Mouse (Mus musculus) forebrain, embryonic 10.5 days (tissue): ENCODE results near the gene Ccdc175. TPM values are rescaled to one million over a fixed set of nuclear protein-coding genes. Genes with fewer than 3 reads are reported as not detected.

ENCODE experiments used
- DNase-seq: peaks from one replicate; pipeline ENCODE4 v3.0.0-alpha.2; 2017; ENCODE audit warnings: low spot score; ENCODE audit errors: extremely low spot score
- H3K27ac ChIP-seq: fragments of 300-500 bp; sonication (generic); 2 replicates; pipeline ENCODE4 v1.5.1; 2016; ENCODE audit warnings: mild to moderate bottlenecking
- H3K27me3 ChIP-seq: fragments of 300-500 bp; sonication (generic); 2 replicates; pipeline ENCODE4 v1.6.1; 2016; ENCODE audit warnings: mild to moderate bottlenecking; ENCODE audit not compliant: poor library complexity, severe bottlenecking
- H3K36me3 ChIP-seq: fragments of 300-500 bp; sonication (generic); replicated peaks from 2 replicates; pipeline ENCODE4 v1.6.1; 2016; ENCODE audit warnings: mild to moderate bottlenecking, moderate library complexity
- H3K4me1 ChIP-seq: fragments of 300-500 bp; sonication (generic); 2 replicates; pipeline ENCODE4 v1.6.1; 2016
- H3K4me3 ChIP-seq: fragments of 300-500 bp; sonication (generic); 2 replicates; pipeline ENCODE4 v1.5.1; 2016; ENCODE audit warnings: mild to moderate bottlenecking, moderate library complexity
- H3K9me3 ChIP-seq: fragments of 300-500 bp; sonication (generic); 2 replicates; pipeline ENCODE4 v1.6.1; 2016; ENCODE audit warnings: mild to moderate bottlenecking, moderate library complexity
- WGBS: fragments of 180-500 bp; shearing (Covaris S2); methylation state at CpG from one replicate; pipeline ENCODE4 v1.1.7; 2016; 5-methylcytosine and 5-hydroxymethylcytosine counted together
- polyA plus RNA-seq: library from polyadenylated mRNA; unstranded; fragments of >200 nt; fragmentation: Nextera tagmentation; extraction: Ambion mirVana; gene quantifications from 2 replicates; pipeline ENCODE4 v1.2.1, GENCODE M21; 2016

Gene Ccdc175
- polyA plus RNA-seq, 1 experiment from 2014 or later: not detected

DNA sequence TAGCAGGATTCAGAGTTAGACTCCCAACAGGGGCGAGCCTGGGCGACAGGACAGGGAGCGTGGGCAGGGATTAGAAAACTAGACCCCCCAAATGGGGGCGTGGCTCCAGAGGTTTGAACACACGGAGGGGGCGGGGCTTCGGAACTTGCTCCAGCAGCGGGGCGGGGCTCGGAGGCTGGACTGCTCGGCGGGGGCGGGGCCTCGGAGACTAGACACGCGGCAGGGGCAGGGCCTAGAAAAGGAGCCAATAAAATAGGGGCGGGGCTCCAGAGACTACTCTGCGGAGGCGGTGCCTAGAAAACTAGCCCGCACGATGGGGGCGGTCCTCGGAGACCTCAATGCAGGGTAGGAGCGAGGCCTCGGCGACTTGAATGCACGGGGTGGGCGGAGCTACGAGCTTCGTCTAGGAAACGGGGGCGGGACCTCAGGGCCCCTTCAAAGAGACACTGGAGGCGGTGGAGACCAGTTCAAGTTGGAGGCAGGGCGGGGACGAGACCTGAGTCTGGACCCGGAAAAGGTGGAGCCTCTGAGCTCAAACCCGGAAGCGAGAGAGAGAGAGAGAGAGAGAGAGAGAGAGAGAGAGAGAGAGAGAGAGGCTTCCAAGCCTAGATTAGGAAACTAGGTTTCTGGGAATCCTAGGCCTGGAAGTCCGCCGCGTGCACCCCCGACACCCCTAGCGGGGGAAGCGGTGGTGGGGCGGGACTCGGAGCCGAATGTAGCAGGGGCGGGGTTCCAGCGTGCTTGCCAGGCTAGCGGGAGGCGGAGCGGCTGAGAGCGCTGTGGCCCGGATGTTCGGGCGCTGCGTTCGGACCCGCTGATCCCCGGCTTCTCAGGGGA, 99.3 kb downstream of the Ccdc175 start, which contains the start of the genes L3hypdh and Jkamp:
TSS of gene L3hypdh (minus strand) at position 111 of the 837 bp plus-strand sequence.
TSS of gene Jkamp (plus strand) at position 261 of the 837 bp plus-strand sequence.
- H3K36me3 ChIP-seq: peaks cover 10% of the 10 kb centered on the region
- WGBS: under 1% methylated on average over 60 of the region's 60 CpGs
- H3K9me3 ChIP-seq: no peaks in the 10 kb centered on the region
- peak within 1 kb of the TSS; percentile 95 for H3K27ac ChIP-seq
- peak within 1 kb of the TSS; percentile 74 for H3K4me3 ChIP-seq
- H3K4me1 ChIP-seq: peaks cover 41% of the 10 kb centered on the region
- DNase-seq: peak; percentile 100
- H3K27me3 ChIP-seq: no peaks in the 10 kb centered on the region

DNA sequence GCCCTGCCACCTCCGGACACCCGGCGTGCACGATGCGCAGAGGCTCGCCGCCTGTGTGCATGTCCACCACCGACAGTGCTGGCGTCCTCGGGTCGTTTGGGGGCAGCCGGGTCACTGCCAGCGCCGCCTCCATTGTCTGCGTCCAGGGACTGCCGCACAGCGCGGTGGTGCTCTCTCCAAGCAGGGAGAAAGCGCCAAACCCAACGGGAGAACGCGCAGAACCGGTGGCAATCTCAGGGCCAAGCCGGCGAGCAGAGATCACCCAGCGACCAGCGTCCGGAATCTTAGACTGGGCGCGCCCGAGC, 99.9 kb downstream of the Ccdc175 start:
- 0% methylated on average over 31 of the region's 31 CpGs for WGBS
- H3K36me3 ChIP-seq: peaks cover 4% of the 10 kb centered on the region; the same call in 1 of the 2 replicates
- no peak for DNase-seq
- H3K4me1 ChIP-seq: peaks cover 41% of the 10 kb centered on the region
- H3K9me3 ChIP-seq: no peaks in the 10 kb centered on the region
- peak overlapping the region; percentile 74 for H3K4me3 ChIP-seq
- H3K27ac ChIP-seq: peak overlapping the region; percentile 95
- H3K27me3 ChIP-seq: no peaks in the 10 kb centered on the region

DNA sequence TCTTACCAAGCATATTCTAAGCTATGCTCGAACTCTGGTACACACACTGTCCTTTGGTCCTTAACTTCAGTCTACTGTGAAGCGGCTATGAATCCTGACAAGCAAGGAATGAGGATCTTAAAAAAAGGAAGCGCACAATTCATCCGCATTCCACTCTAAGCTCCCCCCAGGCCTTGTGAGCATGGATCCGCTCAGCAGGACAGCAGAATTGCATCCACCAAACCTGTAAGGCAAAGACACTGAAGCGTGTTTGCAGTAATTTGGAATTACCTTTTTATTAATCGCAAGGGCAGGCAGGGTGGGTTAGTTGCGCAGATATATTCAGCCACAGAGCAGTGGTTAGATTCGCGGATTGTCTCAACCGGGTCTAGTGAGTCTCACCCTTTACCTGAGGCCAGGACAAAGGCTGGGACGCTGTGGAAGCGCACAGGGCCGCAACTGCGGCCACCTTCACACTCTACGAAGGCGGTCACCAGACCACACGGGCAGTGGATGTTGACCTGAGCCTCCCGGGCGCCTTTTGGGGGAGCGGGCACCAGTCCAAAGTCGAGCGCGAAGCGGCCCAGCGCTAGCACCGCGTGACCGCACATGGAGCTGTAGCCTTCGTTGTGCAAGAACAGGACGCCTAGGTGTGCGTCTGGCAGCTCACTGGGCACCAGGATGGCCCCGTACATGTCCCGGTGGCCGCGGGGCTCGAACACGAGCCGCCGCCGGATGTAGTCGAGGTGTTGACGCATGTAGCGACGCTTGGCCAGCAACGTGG, 100.4 kb downstream of the Ccdc175 start:
- Histone ChIP-seq H3K4me3 (peak overlapping the region; percentile 74), H3K4me1 (peaks cover 41% of the 10 kb centered on the region), H3K9me3 (no peaks in the 10 kb centered on the region), H3K27ac (peak overlapping the region; percentile 95), H3K36me3 (no peaks in the 10 kb centered on the region), H3K27me3 (no peaks in the 10 kb centered on the region)
- DNase-seq: no peak
- 2% methylated on average over 46 of the region's 46 CpGs for WGBS

DNA sequence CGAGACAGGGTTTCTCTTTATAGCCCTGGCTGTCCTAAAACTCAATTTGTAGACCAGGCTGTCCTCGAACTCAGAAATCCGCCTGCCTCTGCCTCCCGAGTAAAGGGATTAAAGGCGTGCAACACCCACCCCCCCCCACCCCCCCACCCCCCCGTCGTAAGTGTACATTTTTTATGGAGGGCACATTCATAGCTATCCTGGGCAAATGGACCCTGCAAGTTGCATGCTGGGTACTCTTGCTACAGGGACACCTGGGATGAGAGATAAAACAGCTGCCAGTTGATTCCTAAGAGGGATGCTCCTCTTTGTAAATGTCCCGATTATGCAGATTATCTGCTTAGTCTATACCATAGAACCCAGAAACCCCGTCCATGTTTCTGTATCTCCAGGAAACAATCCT, 101.6 kb downstream of the Ccdc175 start:
- Histone ChIP-seq H3K9me3 (no peaks in the 10 kb centered on the region), H3K4me1 (peaks cover 41% of the 10 kb centered on the region), H3K36me3 (no peaks in the 10 kb centered on the region), H3K4me3 (no peak overlapping the region), H3K27me3 (no peaks in the 10 kb centered on the region), H3K27ac (no peak overlapping the region)
- WGBS: 90% methylated on average over 9 of the region's 9 CpGs
- DNase-seq: no peak

DNA sequence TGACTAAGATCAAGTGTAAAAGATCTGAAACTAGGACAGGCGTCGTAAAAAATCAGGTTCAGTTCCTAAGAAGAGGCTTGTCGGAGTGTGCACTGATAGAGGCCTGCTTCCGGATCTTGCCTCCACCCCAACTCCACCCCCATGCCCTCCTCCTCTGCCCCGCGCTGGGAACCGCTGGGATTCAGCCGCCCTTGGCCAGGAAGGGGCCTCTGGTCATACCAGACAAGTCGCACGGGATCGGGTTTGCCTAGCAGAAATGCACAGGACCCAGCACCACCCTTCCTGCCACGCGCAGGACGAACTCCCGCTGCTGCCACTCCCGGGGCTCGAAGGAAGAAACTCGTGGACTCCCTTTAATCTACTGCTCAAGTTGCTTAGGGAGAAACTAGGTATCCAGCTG, 102.5 kb downstream of the Ccdc175 start:
- H3K4me3 ChIP-seq: peak overlapping the region; percentile 27; the same call in 1 of the 2 replicates
- DNase-seq: peak; percentile 24

DNA sequence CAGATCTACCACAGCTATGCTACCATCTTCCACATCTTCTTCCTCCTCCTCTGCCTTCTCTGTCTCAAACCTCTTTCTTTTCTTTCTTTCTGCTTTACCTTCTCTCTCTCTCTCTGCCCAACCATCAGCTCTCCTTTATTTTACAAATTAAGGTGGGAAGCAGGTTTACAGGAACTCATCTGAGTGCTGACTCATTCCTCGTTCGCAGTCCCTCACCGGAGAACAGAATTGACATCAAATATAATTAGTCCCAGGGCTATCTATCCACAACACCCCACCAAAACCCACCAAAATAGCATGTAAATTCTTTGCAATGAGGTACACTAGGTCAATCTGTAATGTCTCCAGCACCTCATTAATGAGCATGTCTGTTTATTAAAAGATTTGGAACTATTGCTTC, 102.9 kb downstream of the Ccdc175 start:
- H3K36me3 ChIP-seq: no peaks in the 10 kb centered on the region
- H3K27me3 ChIP-seq: no peaks in the 10 kb centered on the region
- no peak for DNase-seq
- H3K9me3 ChIP-seq: no peaks in the 10 kb centered on the region
- 80% methylated on average over 3 of the region's 3 CpGs for WGBS
- H3K27ac ChIP-seq: no peak overlapping the region
- peaks cover 28% of the 10 kb centered on the region for H3K4me1 ChIP-seq
- H3K4me3 ChIP-seq: 0 out of 2 replicates have a peak overlapping the region, but pooled peaks have one; percentile 27

More for the DNA sequence above, 102.5 kb downstream of the Ccdc175 start:
- no peak overlapping the region for H3K27ac ChIP-seq
- no peaks in the 10 kb centered on the region for H3K36me3 ChIP-seq
- WGBS: 36% methylated on average over 18 of the region's 18 CpGs
- no peaks in the 10 kb centered on the region for H3K9me3 ChIP-seq
- H3K4me1 ChIP-seq: peaks cover 32% of the 10 kb centered on the region
- H3K27me3 ChIP-seq: no peaks in the 10 kb centered on the region

DNA sequence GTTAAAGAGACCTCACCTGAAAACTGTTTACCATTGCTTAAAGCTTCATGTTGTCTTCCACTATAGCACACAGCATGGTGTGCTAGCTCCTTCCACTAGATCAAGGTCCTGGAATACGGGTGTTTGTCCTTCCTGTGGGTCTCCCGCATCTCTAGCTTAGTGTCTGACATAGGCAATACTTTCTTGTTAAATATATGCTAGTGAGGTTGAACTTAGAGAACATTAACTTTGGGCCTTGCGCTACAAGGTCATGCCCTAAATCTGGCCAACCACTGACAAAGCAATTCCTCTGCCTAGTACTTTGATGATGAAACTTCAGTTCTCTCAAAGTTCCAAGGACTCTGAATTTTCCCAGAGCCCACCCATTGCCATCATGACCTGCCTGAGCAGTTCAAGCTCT, 106.6 kb downstream of the Ccdc175 start:
- Histone ChIP-seq H3K4me3 (no peak overlapping the region), H3K27me3 (no peaks in the 10 kb centered on the region), H3K9me3 (peaks cover 4% of the 10 kb centered on the region; the same call in 1 of the 2 replicates), H3K36me3 (peaks cover 13% of the 10 kb centered on the region), H3K4me1 (peaks cover 11% of the 10 kb centered on the region), H3K27ac (no peak overlapping the region)
- WGBS: 94% methylated on average over 3 of the region's 3 CpGs
- no peak for DNase-seq

DNA sequence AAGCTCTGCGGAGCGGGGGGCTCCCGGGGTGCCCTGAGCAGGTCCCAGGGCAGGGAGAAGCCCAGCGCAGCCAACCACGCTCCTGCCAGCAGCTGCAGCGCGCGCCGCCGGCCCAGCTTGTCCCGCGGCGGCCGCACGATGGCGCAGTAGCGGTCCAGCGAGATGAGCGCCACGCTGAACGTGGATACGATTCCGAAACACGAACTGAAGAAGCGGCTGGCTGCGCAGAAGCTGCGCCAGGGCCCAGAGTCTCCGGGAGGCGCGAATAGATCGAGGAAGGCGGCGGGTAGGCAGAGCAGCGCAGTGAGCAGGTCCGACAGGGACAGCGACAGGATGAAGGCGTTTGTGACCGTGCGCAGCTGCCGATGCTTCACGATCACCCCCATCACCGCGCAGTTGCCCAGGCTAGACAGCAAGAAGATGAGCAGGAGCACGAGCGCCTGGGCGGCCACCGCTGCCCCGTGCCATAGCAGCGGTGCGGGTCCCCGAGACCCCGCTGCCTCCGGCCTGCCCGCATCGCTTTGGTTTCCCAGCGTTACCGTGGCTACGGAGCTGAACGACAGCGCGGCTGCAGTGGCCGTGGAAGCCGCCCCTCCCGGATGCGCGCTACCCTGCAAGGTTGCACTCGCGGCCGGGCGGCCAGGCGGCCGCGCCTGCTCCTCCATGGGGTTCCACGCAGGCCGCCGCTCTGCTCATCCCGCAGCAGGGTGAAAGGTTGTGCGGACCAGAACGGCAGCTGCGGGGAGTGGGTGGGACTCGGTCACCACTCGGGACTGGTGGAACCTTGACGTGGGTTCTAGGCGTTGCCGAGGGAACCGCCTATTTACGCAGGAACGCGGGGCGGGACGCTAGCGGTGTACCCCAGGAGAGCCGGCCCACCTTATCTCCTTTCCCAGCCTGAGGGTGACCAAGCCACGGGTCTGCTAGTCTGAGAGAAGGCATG, 114.2 kb downstream of the Ccdc175 start, which contains the start of gene Gpr135:
TSS of gene Gpr135 (minus strand) at position 799 of the 943 bp plus-strand sequence.
- peaks cover 13% of the 10 kb centered on the region for H3K36me3 ChIP-seq
- under 1% methylated on average over 88 of the region's 94 CpGs for WGBS
- DNase-seq: peak; percentile 87
- H3K9me3 ChIP-seq: peaks cover 4% of the 10 kb centered on the region; the same call in 1 of the 2 replicates
- peaks cover 18% of the 10 kb centered on the region for H3K4me1 ChIP-seq
- peak within 1 kb of the TSS; percentile 80 for H3K4me3 ChIP-seq
- H3K27me3 ChIP-seq: peaks cover 57% of the 10 kb centered on the region
- peak within 1 kb of the TSS; percentile 83 for H3K27ac ChIP-seq

DNA sequence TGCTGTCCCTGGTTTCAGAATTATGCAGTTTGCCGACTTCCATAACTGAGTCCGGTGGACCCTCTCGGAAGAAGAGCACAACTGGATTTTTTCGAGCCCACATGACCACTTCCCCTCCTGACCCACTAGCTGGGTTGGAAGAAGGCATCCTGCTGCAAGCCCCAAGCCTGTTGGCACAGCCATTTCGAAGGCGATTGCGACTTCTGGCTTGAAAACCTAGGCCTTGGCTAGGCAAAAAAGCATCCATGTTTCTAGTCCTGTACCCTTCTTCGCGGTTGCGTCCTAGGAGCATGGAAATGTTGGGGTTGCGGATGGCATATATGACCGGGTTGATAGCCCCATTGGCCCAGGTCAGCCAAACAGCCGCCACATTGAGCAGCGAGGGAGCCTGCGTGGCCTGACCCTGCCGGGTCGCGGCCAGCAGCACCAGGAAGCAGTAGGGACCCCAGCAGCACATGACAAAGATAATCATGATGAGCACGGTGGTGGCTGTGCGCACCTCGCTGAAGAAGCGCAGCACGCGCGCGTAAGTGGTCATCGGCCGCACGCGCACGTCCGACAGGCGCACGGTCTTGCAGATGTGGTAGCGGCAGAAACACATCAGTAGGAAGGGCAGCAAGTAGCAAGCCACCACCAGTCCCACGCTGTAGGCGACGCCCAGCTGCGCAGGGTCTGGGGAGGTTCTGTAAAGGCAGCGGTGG, 115.1 kb downstream of the Ccdc175 start:
- Histone ChIP-seq H3K36me3 (peaks cover 9% of the 10 kb centered on the region), H3K9me3 (peaks cover 4% of the 10 kb centered on the region; the same call in 1 of the 2 replicates), H3K4me3 (peak overlapping the region; percentile 80), H3K27me3 (peaks cover 57% of the 10 kb centered on the region), H3K27ac (peak overlapping the region; percentile 83), H3K4me1 (peaks cover 18% of the 10 kb centered on the region)
- DNase-seq: no peak
- 3% methylated on average over 40 of the region's 40 CpGs for WGBS

DNA sequence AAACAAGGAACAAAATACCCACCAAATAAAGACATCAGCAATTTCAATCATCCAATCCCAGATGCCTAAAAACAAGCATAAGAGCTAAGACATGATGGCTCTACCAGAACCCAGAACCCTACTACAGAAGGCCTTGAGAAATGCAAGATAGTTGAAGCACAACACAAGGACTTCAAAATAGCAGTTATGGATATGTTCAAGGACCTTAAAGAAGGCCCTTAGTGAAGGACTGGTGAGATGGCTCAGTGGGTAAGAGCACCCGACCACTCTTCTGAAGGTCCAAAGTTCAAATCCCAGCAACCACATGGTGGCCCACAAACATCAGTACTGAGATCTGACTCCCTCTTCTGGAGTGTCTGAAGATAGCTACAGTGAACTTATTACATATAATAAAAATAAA, 127.0 kb downstream of the Ccdc175 start:
- DNase-seq: no peak
- 90% methylated on average over 1 of the region's 1 CpGs for WGBS
- Histone ChIP-seq H3K9me3 (no peaks in the 10 kb centered on the region), H3K36me3 (no peaks in the 10 kb centered on the region), H3K4me1 (0 out of 2 replicates have a peak, but pooled peaks cover 4% of the 10 kb centered on the region), H3K4me3 (no peak overlapping the region), H3K27ac (no peak overlapping the region), H3K27me3 (no peaks in the 10 kb centered on the region; the same call in 1 of the 2 replicates)

DNA sequence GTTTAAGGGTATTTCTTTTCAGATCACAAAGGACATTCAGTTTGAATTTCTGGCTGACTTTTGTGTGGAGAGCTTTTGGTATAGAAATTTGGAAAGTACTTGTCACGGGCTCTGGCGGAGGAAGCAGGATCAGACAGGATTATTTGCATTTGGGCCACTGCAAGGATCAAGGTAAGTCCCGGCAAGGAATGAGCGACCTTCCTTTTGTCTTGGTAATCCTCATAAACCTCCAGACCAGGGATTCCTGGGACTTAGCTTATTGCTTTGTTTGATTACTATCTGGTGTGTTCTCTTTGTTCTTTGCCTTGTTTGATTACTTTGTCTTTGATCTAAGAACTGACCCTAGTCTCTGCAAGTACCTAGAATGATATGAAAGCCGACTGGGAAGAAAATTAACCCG, 131.0 kb downstream of the Ccdc175 start:
- WGBS: 20% methylated on average over 6 of the region's 6 CpGs

More for the DNA sequence above, 131.0 kb downstream of the Ccdc175 start:
- H3K36me3 ChIP-seq: no peaks in the 10 kb centered on the region
- H3K27ac ChIP-seq: no peak overlapping the region
- 0 out of 2 replicates have a peak, but pooled peaks cover 4% of the 10 kb centered on the region for H3K4me1 ChIP-seq
- H3K27me3 ChIP-seq: no peaks in the 10 kb centered on the region; the same call in 1 of the 2 replicates
- no peak for DNase-seq
- H3K9me3 ChIP-seq: peaks cover 9% of the 10 kb centered on the region; the same call in 1 of the 2 replicates
- no peak overlapping the region for H3K4me3 ChIP-seq
